8 mouse cellular contexts compared by ENCODE assay signal in genomic region chr11:105911592-105912375, GRCm38 (mm10). TPM values are rescaled to one million over a fixed set of nuclear protein-coding genes. Genes with fewer than 3 reads are reported as not detected.
DNase-seq lines count a peak whose midpoint lies in the region; ATAC-seq and TF ChIP-seq lines count a peak whose summit lies in the region.

No protein-coding gene starts in this region.

- TF ChIP-seq POLR2A in cortical plate, adult 2 months (IDR thresholded peaks at IDR 0.05; ENCODE audit: extremely low read depth, insufficient read depth, low read length), result no peak

- H3K4me2 ChIP-seq in lung, embryonic 14.5 days, result no peak overlapping the region

- H3K27ac ChIP-seq in cortical plate, adult 2 months (ENCODE audit: insufficient read depth, low read length), result no peak overlapping the region
- 0 out of 2 replicates have a peak overlapping the region, but pooled peaks have one; percentile 4 for H3K27ac ChIP-seq in lung, embryonic 14.5 days (ENCODE audit: low read depth)

- no peak overlapping the region for H3K4me3 ChIP-seq in cortical plate, adult 2 months (ENCODE audit: insufficient read depth, low read length)
- no peak overlapping the region for H3K4me3 ChIP-seq in lung, embryonic 14.5 days (ENCODE audit: low read depth, low read length)

- no peaks in the 10 kb centered on the region for H3K9me3 ChIP-seq in lung, embryonic 14.5 days (ENCODE audit: low read depth, low read length)

- TF ChIP-seq CTCF in cortical plate, adult 2 months (IDR thresholded peaks at IDR 0.05; ENCODE audit: extremely low read depth, insufficient read depth, low read length), result peak; percentile 82
- TF ChIP-seq CTCF in lung, embryonic 14.5 days (IDR thresholded peaks at IDR 0.05; ENCODE audit: low read depth), result peak; percentile 88

- H3K36me3 ChIP-seq in lung, embryonic 14.5 days (ENCODE audit: insufficient read depth), result peaks cover 20% of the 10 kb centered on the region

- no peaks in the 10 kb centered on the region for H3K27me3 ChIP-seq in lung, embryonic 14.5 days (ENCODE audit: insufficient read depth, low read length)

- peak; percentile 70 for DNase-seq in CD4-positive helper T cell, adult 2 months (ENCODE audit: low read depth, low spot score)
- peak; percentile 90 for DNase-seq in adipocyte (ENCODE audit: low spot score)
- DNase-seq in heart, adult 9 months (ENCODE audit: low spot score in 2 of 2), result peak; percentile 39 to 75
- DNase-seq in layer of hippocampus, adult 18-20 months (ENCODE audit: low spot score in 2 of 2), result peak; percentile 63 to 92
- peak; percentile 94 for DNase-seq in lung, embryonic 14.5 days
- peak; percentile 14 for DNase-seq in ovary, postnatal 10 days (ENCODE audit: low spot score)
- DNase-seq in thymus, postnatal 4 days, result peak; percentile 81

- peaks cover 2% of the 10 kb centered on the region for H3K4me1 ChIP-seq in cortical plate, adult 2 months (ENCODE audit: control insufficient read depth, insufficient read depth, low read length)
- no peaks in the 10 kb centered on the region for H3K4me1 ChIP-seq in lung, embryonic 14.5 days (ENCODE audit: insufficient read depth)

- peak; percentile 70; the same call in 1 of the 2 replicates for ATAC-seq in lung, embryonic 14.5 days (ENCODE audit: insufficient read depth)

- 33% methylated on average over 4 of the region's 4 CpGs for WGBS in lung, embryonic 14.5 days

- no peak overlapping the region for H3K9ac ChIP-seq in lung, embryonic 14.5 days

RNA-seq across cellular contexts. Expression of gene Cyb561, which starts 41.4 kb away (rescaled TPM):
- polyA plus RNA-seq in cortical plate, adult 2 months (2012; rRNA removed), result 66.6 and 67.1 TPM in 2 replicates
- 10 to 100 TPM; 48.7 to 64.4 TPM for total RNA-seq in layer of hippocampus, adult 18-20 months (2021)
- 26.5 and 28.3 TPM in 2 replicates for polyA plus RNA-seq in lung, embryonic 14.5 days (2014; fragmentation: Nextera tagmentation; extraction: Ambion mirVana)

RNA-seq across cellular contexts. Expression of gene Ace, which starts 56.0 kb away (rescaled TPM):
- 8.7 and 9.3 TPM in 2 replicates for polyA plus RNA-seq in cortical plate, adult 2 months (2012; rRNA removed)
- total RNA-seq in layer of hippocampus, adult 18-20 months (2021), result 1 to 10 TPM; 6.0 to 9.2 TPM
- 4.8 and 5.4 TPM in 2 replicates for polyA plus RNA-seq in lung, embryonic 14.5 days (2014; fragmentation: Nextera tagmentation; extraction: Ambion mirVana)

Comparison
In these comparisons a context has a peak if more than half of its experiments do, and no peak if none do; other contexts are left out.
1. DNase-seq: peak in every context shown above with its lines; median percentile 94 in lung, embryonic 14.5 days; 90 in adipocyte; 81 in thymus, postnatal 4 days; 78 in layer of hippocampus, adult 18-20 months; 70 in CD4-positive helper T cell, adult 2 months; 57 in heart, adult 9 months; 14 in ovary, postnatal 10 days.